Mouse (Mus musculus) cortical plate, adult 2 months (tissue): Measurements from ENCODE around the gene Nrtn. TPM values are rescaled to one million over a fixed set of nuclear protein-coding genes. Genes with fewer than 3 reads are reported as not detected.

Experiments used
- H3K27ac ChIP-seq: fragments of 200-500 bp; 2 replicates; pipeline ENCODE4 v1.5.1; 2012; ENCODE audit warnings: low read length, control low read depth, inconsistent platforms; ENCODE audit not compliant: insufficient read depth
- H3K4me1 ChIP-seq: fragments of 200-500 bp; 2 replicates; pipeline ENCODE4 v1.6.1; 2011; ENCODE audit warnings: low read length; ENCODE audit not compliant: control insufficient read depth, insufficient read depth
- H3K4me3 ChIP-seq: fragments of 200-500 bp; 2 replicates; pipeline ENCODE4 v1.5.1; 2011; ENCODE audit warnings: mild to moderate bottlenecking, low read length, control low read depth; ENCODE audit not compliant: insufficient read depth
- CTCF ChIP-seq: fragments of 200-500 bp; IDR thresholded peaks from 2 replicates; pipeline ENCODE4 v1.5.1; 2011; ENCODE audit warnings: mild to moderate bottlenecking, control low read depth, low read length; ENCODE audit not compliant: insufficient read depth; ENCODE audit errors: extremely low read depth
- POLR2A ChIP-seq: fragments of 200-500 bp; IDR thresholded peaks from 2 replicates; pipeline ENCODE4 v1.6.1; 2011; ENCODE audit warnings: mild to moderate bottlenecking, low read length, control low read depth; ENCODE audit not compliant: insufficient read depth; ENCODE audit errors: extremely low read depth
- polyA plus RNA-seq: library from polyadenylated mRNA; depleted of rRNA; stranded (reverse); fragments of >200 nt; gene quantifications from 2 replicates; pipeline ENCODE4 v1.2.3, GENCODE M21; 2012

The Nrtn gene
- polyA plus RNA-seq, 1 experiment = 8.6 TPM

- Histone ChIP-seq H3K4me1 (no peaks in the 10 kb centered on the region), H3K4me3 (no peak overlapping the region)
- TF ChIP-seq POLR2A = no peak
- no peak for TF ChIP-seq CTCF
Observed at GRCm38 (mm10) chr17:56778779-56779362, 21.5 kb upstream of the Nrtn start.

GRCm38 (mm10) chr17:56777568-56777967, 20.2 kb upstream of the Nrtn start:
- TF ChIP-seq POLR2A (no peak), CTCF (no peak)
- no peaks in the 10 kb centered on the region for H3K4me1 ChIP-seq

More at GRCm38 (mm10) chr17:56778779-56779362, 21.5 kb upstream of the Nrtn start:
- H3K27ac ChIP-seq = no peak overlapping the region

GRCm38 (mm10) chr17:56769950-56770349, 12.6 kb upstream of the Nrtn start, which contains the start of gene Prr22:
Gene Prr22, plus strand, starts transcription at chr17:56770250.
- no peak within 1 kb of the TSS for H3K4me3 ChIP-seq
- no peak for TF ChIP-seq POLR2A
- TF ChIP-seq CTCF = no peak
- no peaks in the 10 kb centered on the region for H3K4me1 ChIP-seq
- no peak within 1 kb of the TSS for H3K27ac ChIP-seq

More at GRCm38 (mm10) chr17:56777568-56777967, 20.2 kb upstream of the Nrtn start:
- no peak overlapping the region for H3K27ac ChIP-seq
- no peak overlapping the region for H3K4me3 ChIP-seq

- no peak overlapping the region for H3K27ac ChIP-seq
- H3K4me1 ChIP-seq = no peaks in the 10 kb centered on the region
- H3K4me3 ChIP-seq = no peak overlapping the region
- TF ChIP-seq POLR2A = no peak
- no peak for TF ChIP-seq CTCF
Observed at GRCm38 (mm10) chr17:56768941-56769340, 11.6 kb upstream of the Nrtn start.

GRCm38 (mm10) chr17:56767531-56768135, 10.3 kb upstream of the Nrtn start:
- Histone ChIP-seq H3K4me3 (no peak overlapping the region), H3K27ac (no peak overlapping the region), H3K4me1 (no peaks in the 10 kb centered on the region)
- TF ChIP-seq POLR2A (no peak), CTCF (no peak)

GRCm38 (mm10) chr17:56766631-56767405, 9.5 kb upstream of the Nrtn start:
- H3K27ac ChIP-seq = no peak overlapping the region
- no peak for TF ChIP-seq POLR2A
- TF ChIP-seq CTCF = no peak
- no peak overlapping the region for H3K4me3 ChIP-seq
- no peaks in the 10 kb centered on the region for H3K4me1 ChIP-seq

- peak overlapping the region; percentile 59 for H3K4me3 ChIP-seq
- TF ChIP-seq CTCF (no peak), POLR2A (no peak)
Observed at GRCm38 (mm10) chr17:56765431-56765830, 8.1 kb upstream of the Nrtn start.

GRCm38 (mm10) chr17:56764474-56765354, 7.4 kb upstream of the Nrtn start, which contains the start of gene Dus3l:
Gene Dus3l, plus strand, starts transcription at chr17:56764757.
- TF ChIP-seq CTCF (no peak), POLR2A (peak; percentile 79; the same call in 1 of the 2 replicates)
- H3K27ac ChIP-seq = peak within 1 kb of the TSS; percentile 93
- peak within 1 kb of the TSS; percentile 59 for H3K4me3 ChIP-seq
- H3K4me1 ChIP-seq = no peaks in the 10 kb centered on the region

More at GRCm38 (mm10) chr17:56765431-56765830, 8.1 kb upstream of the Nrtn start:
- no peaks in the 10 kb centered on the region for H3K4me1 ChIP-seq
- H3K27ac ChIP-seq = 0 out of 2 replicates have a peak overlapping the region, but pooled peaks have one; percentile 4

GRCm38 (mm10) chr17:56763741-56764250, 6.5 kb upstream of the Nrtn start:
- TF ChIP-seq CTCF (no peak), POLR2A (no peak)
- Histone ChIP-seq H3K4me1 (no peaks in the 10 kb centered on the region), H3K4me3 (peak overlapping the region; percentile 59), H3K27ac (no peak overlapping the region)
